Mouse (Mus musculus): Measurements from ENCODE around the gene Tnfrsf25.

The Tnfrsf25 gene

GRCm38 (mm10) chr4:152138497-152139260 lies 22.9 kb downstream of the Tnfrsf25 start:
- CTCF ChIA-PET, result interaction anchor here (0.5 to 1.3 kb wide), 2 partner anchors 112 to 186 kb away, joined by 18 to 23 read pairs; no protein-coding TSS in a partner anchor

GRCm38 (mm10) chr4:152140441-152140840 lies 24.7 kb downstream of the Tnfrsf25 start:
- CTCF ChIA-PET, result interaction anchor here (0.7 to 1.0 kb wide), 2 partner anchors 13 to 15 kb away, joined by 4 read pairs; no protein-coding TSS in a partner anchor

DNA sequence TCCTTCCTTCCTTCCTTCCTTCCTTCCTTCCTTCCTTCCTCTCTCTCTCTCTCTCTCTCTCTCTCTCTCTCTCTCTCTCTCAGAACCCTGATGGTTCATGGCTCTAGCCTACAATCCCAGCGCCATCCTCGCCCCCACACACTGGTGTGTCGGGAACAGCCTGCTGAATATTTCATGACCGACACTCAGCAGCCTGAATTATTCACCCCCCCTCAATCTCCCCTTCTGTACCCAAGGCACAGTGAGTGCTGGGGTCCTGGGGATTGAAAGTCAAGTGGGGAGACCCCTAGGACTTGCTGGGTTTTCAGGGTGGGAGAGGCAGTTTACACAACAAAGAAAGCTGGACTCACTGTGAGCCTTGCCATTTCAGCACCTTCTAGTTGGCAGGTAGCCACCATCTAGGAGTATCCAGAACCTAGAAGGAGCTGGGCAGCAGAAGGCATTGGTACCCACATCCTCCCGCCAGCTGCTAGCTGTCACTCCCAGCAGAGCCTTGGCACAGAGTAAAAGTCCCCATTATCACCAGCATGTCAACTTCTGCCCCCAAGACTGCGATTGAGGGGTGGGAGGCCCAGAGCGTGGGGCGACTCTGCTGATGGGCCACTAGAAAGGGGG lies 25.9 kb downstream of the Tnfrsf25 start:
- CTCF ChIA-PET, result interaction anchor here (0.7 kb wide), 1 partner anchor 8 kb away, joined by 3 read pairs; no protein-coding TSS in a partner anchor

DNA sequence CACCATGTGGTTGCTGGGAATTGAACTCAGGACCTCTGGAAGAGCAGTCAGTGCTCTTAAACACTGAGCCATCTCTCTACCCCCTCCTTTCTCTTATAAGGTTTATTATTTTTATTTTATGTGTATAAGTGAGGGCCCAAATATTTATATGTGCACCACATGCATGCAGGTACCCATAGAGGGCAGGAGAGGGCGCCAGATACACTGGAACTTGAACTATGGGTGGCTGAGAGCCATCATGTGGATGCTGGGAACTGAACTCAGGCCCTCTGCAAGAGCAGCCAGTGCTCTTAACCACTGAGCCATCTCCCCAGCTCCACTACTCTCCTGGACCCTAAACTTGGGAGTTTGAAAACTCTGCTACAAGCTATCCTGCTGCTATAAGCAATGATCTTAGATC lies 27.9 kb downstream of the Tnfrsf25 start:
- CTCF ChIA-PET, result no interaction called here

- CTCF ChIA-PET, result no interaction called here
Measured at GRCm38 (mm10) chr4:152145473-152145872, 29.7 kb downstream of the Tnfrsf25 start.

- CTCF ChIA-PET, result no interaction called here
Measured at GRCm38 (mm10) chr4:152146033-152146827, 30.5 kb downstream of the Tnfrsf25 start.

- CTCF ChIA-PET, result no interaction called here
Measured at GRCm38 (mm10) chr4:152150546-152150945, 34.8 kb downstream of the Tnfrsf25 start.

- CTCF ChIA-PET, result no interaction called here
Measured at GRCm38 (mm10) chr4:152151451-152151965, 35.8 kb downstream of the Tnfrsf25 start.

DNA sequence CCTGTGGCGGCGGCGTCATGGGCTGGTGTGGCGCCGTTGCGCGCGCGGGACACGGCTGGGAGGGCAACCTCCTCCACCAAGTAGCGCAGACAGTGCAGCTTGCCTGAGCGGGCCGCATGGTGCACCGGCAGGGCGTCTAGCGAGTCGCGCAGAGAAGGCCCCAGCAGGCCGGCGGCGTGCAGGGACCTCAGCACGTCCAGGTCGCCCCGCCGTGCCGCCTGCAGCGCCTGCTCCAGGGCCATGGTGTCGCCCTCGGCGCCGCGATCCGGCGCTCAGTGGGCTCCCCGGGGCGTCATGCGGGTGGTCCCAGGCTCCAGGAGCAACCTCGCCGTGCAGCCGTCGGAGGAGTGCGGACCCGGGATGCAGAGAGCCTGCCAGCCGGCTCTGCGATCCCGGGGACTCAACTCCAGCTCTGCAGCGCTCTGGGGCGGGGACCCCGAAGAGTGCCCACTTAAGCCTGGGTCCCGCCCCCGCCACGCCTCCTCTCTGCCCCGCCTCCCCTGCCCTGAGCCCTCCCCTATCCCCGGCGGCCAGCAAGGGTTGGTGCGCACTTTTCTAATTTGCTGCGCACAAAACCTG lies 36.3 kb downstream of the Tnfrsf25 start, which contains the start of gene Espn:
Gene Espn, minus strand, starts transcription at position 406 of the 579 bp plus-strand sequence.
- CTCF ChIA-PET, result interaction anchor here (0.7 kb wide), 1 partner anchor 25 kb away, joined by 4 read pairs; no protein-coding TSS in a partner anchor

DNA sequence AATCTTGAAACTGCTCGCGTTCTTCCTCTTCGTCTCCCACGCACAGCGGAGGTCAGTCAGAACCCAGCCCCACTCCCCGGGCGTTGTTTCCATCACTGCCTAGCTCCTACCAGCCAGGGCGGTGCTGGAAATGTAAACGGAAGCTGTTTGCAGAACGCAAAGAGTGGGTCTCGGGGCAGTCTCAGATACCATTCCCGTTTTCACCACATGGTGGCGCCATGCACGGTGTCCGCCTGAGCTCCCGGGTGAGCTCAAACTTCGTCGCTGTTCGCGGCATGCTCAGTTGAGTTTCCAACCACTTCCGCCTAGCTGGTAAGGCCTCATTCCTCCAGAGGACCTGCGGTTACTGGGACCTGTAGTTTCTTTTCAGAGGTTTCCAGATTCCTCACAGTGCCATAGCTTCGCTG lies 38.0 kb downstream of the Tnfrsf25 start:
- CTCF ChIA-PET, result interaction anchor here (0.6 to 1.6 kb wide), 4 partner anchors 12 to 1918 kb away, joined by 4 to 11 read pairs (median 4); no protein-coding TSS in a partner anchor

DNA sequence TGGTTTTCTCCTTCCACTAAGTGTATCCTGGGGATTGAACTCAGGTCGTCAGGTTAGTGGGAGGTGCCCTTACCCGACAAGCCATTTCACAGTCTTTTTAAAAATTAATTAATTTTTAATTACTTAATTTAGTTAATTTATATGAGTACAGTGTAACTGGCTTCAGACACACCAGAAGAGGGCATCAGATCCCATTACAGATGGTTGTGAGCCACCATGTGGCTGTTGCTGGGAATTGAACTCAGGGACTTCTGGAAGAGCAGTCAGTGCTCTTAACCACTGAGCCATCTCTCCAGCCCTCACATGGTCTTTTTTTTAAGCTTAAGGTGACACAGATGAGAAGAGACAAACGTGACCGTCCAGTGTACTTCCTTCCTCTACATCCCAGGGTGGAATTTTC lies 39.3 kb downstream of the Tnfrsf25 start:
- CTCF ChIA-PET, result no interaction called here

GRCm38 (mm10) chr4:152157779-152158584 lies 42.2 kb downstream of the Tnfrsf25 start:
- CTCF ChIA-PET, result no interaction called here

DNA sequence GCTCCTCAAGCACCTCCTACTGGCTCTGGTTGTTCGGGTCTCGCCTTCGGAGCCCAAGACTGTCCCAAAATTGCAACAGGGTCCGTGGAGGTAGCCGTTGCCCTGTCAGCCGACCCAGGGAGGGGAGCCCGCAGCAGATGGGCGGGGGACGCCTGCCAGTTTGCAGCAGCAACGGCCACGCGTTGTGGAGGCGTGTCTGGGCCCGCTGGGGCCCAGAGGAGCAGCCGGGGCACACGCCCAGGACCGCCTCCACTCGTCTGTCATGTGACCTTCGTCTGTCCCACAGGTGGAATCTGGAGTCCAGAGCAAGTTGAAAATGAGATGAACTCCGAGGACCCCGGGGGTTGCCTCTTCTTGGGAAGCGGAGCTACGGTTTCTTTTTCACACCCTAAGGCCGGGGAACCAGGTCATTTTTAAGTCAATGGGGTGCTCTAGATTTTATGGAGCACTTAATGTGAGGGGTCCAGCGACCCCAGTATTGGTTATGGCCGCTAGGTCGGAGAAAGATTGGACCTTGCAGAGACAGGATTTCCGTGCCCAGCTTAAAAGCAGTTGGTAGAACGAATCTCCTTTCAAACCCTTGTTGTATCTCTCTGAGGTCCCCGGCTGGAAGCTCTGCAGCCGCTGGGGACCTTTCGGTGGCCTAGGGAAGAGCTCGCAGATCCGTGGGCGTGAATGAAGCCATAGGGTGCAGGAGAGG lies 43.0 kb downstream of the Tnfrsf25 start, which contains the start of gene Hes2:
Gene Hes2, plus strand, starts transcription at position 283 of the 700 bp plus-strand sequence.
- CTCF ChIA-PET, result interaction anchor here (1.2 kb wide), 1 partner anchor 22 kb away, joined by 3 read pairs; no protein-coding TSS in a partner anchor

- CTCF ChIA-PET, result interaction anchor here (1.2 kb wide), 1 partner anchor 22 kb away, joined by 3 read pairs; no protein-coding TSS in a partner anchor
Measured at GRCm38 (mm10) chr4:152159285-152159678, 43.5 kb downstream of the Tnfrsf25 start.

DNA sequence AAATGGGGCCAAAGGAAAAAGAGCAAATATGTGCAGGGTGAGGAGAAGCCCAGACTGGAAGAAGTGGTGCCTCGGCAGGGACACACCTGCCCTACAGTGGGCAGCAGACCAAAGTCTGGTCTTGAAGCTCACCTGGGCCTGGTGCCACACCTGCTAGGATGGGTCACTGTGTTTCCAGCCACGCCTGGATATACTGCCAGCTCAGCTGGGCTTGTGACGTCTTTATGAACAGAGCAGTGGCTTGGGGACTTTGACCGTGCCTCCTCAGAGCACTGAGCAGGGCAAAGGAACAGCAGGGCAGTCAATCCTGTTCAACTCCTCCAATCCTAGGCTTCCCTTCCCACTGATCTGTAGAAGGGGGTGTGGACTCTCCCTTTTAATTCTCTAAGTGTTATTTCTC lies 45.0 kb downstream of the Tnfrsf25 start:
- CTCF ChIA-PET, result no interaction called here

GRCm38 (mm10) chr4:152161601-152162000 lies 45.9 kb downstream of the Tnfrsf25 start:
- CTCF ChIA-PET, result no interaction called here

GRCm38 (mm10) chr4:152162748-152163147 lies 47.0 kb downstream of the Tnfrsf25 start:
- CTCF ChIA-PET, result no interaction called here

GRCm38 (mm10) chr4:152165036-152165931 lies 49.5 kb downstream of the Tnfrsf25 start:
- CTCF ChIA-PET, result interaction anchor here (0.6 to 2.5 kb wide), 4 partner anchors 8 to 48 kb away, joined by 3 to 11 read pairs (median 6); no protein-coding TSS in a partner anchor

- CTCF ChIA-PET, result no interaction called here
Measured at GRCm38 (mm10) chr4:152168052-152168451, 52.3 kb downstream of the Tnfrsf25 start.

Measured in spleen, embryonic (tissue).